Mouse (Mus musculus) olfactory bulb, adult 2 months (tissue): Measurements from ENCODE around the gene Hist2h2ab. TPM values are rescaled to one million over a fixed set of nuclear protein-coding genes. Genes with fewer than 3 reads are reported as not detected.
"Not testable (repeated sequence)": the region's sequence is repeated elsewhere in the genome, so short reads cannot be mapped to it uniquely, and the experiment has no call there.

ENCODE experiments used
- H3K27ac ChIP-seq: fragments of 200-500 bp; 2 replicates; pipeline ENCODE4 v1.5.1; 2012; ENCODE audit warnings: low read depth, low read length; ENCODE audit not compliant: insufficient read depth
- H3K4me1 ChIP-seq: fragments of 200-500 bp; 2 replicates; pipeline ENCODE4 v1.6.1; 2012; ENCODE audit warnings: low read length; ENCODE audit not compliant: control insufficient read depth, insufficient read depth
- H3K4me3 ChIP-seq: fragments of 200-500 bp; 2 replicates; pipeline ENCODE4 v1.5.1; 2012; ENCODE audit warnings: mild to moderate bottlenecking, low read depth, low read length, moderate library complexity; ENCODE audit not compliant: insufficient read depth
- CTCF ChIP-seq: fragments of 200-500 bp; IDR thresholded peaks from 2 replicates; pipeline ENCODE4 v1.5.1; 2012; ENCODE audit warnings: low read depth, mild to moderate bottlenecking, low read length, moderate library complexity; ENCODE audit not compliant: insufficient read depth
- POLR2A ChIP-seq: fragments of 200-500 bp; IDR thresholded peaks from 2 replicates; pipeline ENCODE4 v1.6.1; 2012; ENCODE audit warnings: mild to moderate bottlenecking, low read depth, low read length, moderate library complexity; ENCODE audit not compliant: insufficient read depth
- WGBS: fragments of 180-500 bp; shearing (Covaris S2); methylation state at CpG from one replicate; pipeline ENCODE4 v1.1.7; 2018; 5-methylcytosine and 5-hydroxymethylcytosine counted together
- polyA plus RNA-seq: library from polyadenylated mRNA; stranded (reverse); fragments of >200 nt; gene quantifications from 2 replicates; pipeline ENCODE4 v1.2.4, GENCODE M21; 2012; ENCODE audit warnings: low replicate concordance; ENCODE audit not compliant: missing spikeins, insufficient read depth, insufficient read length

Hist2h2ab gene
- polyA plus RNA-seq, 1 experiment: not detected

GRCm38 (mm10) chr3:96195616-96196313 is 23.9 kb upstream of the Hist2h2ab start:
- H3K4me3 ChIP-seq: no peak overlapping the region
- H3K27ac ChIP-seq: no peak overlapping the region
- no peak for TF ChIP-seq CTCF
- no peak for TF ChIP-seq POLR2A
- H3K4me1 ChIP-seq: peaks cover 25% of the 10 kb centered on the region
- 88% methylated on average over 11 of the region's 11 CpGs for WGBS

GRCm38 (mm10) chr3:96196437-96197128 is 23.1 kb upstream of the Hist2h2ab start:
- TF ChIP-seq CTCF (no peak), POLR2A (no peak)
- H3K27ac ChIP-seq: peak overlapping the region; percentile 99
- 8% methylated on average over 27 of the region's 27 CpGs for WGBS
- peak overlapping the region; percentile 79 for H3K4me3 ChIP-seq
- H3K4me1 ChIP-seq: peaks cover 25% of the 10 kb centered on the region

GRCm38 (mm10) chr3:96197129-96197749 is 22.4 kb upstream of the Hist2h2ab start:
- TF ChIP-seq POLR2A (peak; percentile 82), CTCF (no peak)
- Histone ChIP-seq H3K27ac (peak overlapping the region; percentile 99), H3K4me3 (peak overlapping the region; percentile 79), H3K4me1 (peaks cover 24% of the 10 kb centered on the region)
- under 1% methylated on average over 50 of the region's 50 CpGs for WGBS

- TF ChIP-seq CTCF (no peak), POLR2A (no peak)
- WGBS: 8% methylated on average over 6 of the region's 6 CpGs
- Histone ChIP-seq H3K4me1 (peaks cover 17% of the 10 kb centered on the region), H3K4me3 (no peak overlapping the region), H3K27ac (no peak overlapping the region)
Observed at GRCm38 (mm10) chr3:96198181-96198580, 21.5 kb upstream of the Hist2h2ab start.

GRCm38 (mm10) chr3:96198601-96199251 is 20.9 kb upstream of the Hist2h2ab start:
- not testable (repeated sequence) for H3K4me3 ChIP-seq, H3K27ac ChIP-seq
- 29% methylated on average over 8 of the region's 8 CpGs for WGBS
- peaks cover 13% of the 10 kb centered on the region for H3K4me1 ChIP-seq

- H3K4me3 ChIP-seq: no peak overlapping the region
- 76% methylated on average over 2 of the region's 2 CpGs for WGBS
- TF ChIP-seq CTCF (no peak), POLR2A (no peak)
- H3K4me1 ChIP-seq: peaks cover 5% of the 10 kb centered on the region
- H3K27ac ChIP-seq: no peak overlapping the region
Observed at GRCm38 (mm10) chr3:96199731-96200130, 19.9 kb upstream of the Hist2h2ab start.

- Histone ChIP-seq H3K27ac (no peak overlapping the region), H3K4me3 (no peak overlapping the region), H3K4me1 (no peaks in the 10 kb centered on the region)
- 80% methylated on average over 3 of the region's 3 CpGs for WGBS
- no peak for TF ChIP-seq POLR2A
- TF ChIP-seq CTCF: no peak
Observed at GRCm38 (mm10) chr3:96207819-96208218, 11.8 kb upstream of the Hist2h2ab start.

- H3K4me3 ChIP-seq: no peak overlapping the region
- H3K4me1 ChIP-seq: no peaks in the 10 kb centered on the region
- no peak for TF ChIP-seq CTCF
- TF ChIP-seq POLR2A: no peak
- 33% methylated on average over 15 of the region's 15 CpGs for WGBS
- H3K27ac ChIP-seq: no peak overlapping the region
Observed at GRCm38 (mm10) chr3:96209242-96209641, 10.4 kb upstream of the Hist2h2ab start.

GRCm38 (mm10) chr3:96219191-96219641 is 449 bp upstream of the Hist2h2ab start:
- TF ChIP-seq POLR2A: no peak
- TF ChIP-seq CTCF: no peak

More at GRCm38 (mm10) chr3:96219191-96219641, 449 bp upstream of the Hist2h2ab start:
- H3K27ac ChIP-seq: peak overlapping the region; percentile 94
- peaks cover 3% of the 10 kb centered on the region for H3K4me1 ChIP-seq
- WGBS: under 1% methylated on average over 12 of the region's 12 CpGs
- peak overlapping the region; percentile 44 for H3K4me3 ChIP-seq
